ENCODE assay signal across 27 mouse cellular contexts in genomic region chr12:90608810-90609209, GRCm38 (mm10).
DNase-seq lines count a peak whose midpoint lies in the region; ATAC-seq lines count a peak whose summit lies in the region.
"Had no signal": no experiment of that assay in that cellular context is flagged by ENCODE, and none has a peak within 500 bp of the region (broad histone marks: within the 10 kb centered on the region; RNA-seq: fewer than 3 reads in every experiment).

No protein-coding gene starts in this region.

- H3K4me3 ChIP-seq in kidney, embryonic 15.5 days (replicated peaks) = no peak overlapping the region
- H3K4me3 ChIP-seq in lung, embryonic 16.5 days (ENCODE audit: low read length) = no peak overlapping the region
- H3K4me3 ChIP-seq: embryonic facial prominence, embryonic 15.5 days; heart, adult 2 months; heart, embryonic 10.5 days; heart, embryonic 13.5 days; hindbrain, embryonic 10.5 days; hindbrain, embryonic 13.5 days had no signal

- no peaks in the 10 kb centered on the region for H3K4me1 ChIP-seq in kidney, embryonic 15.5 days
- no peaks in the 10 kb centered on the region for H3K4me1 ChIP-seq in lung, embryonic 16.5 days (replicated peaks; ENCODE audit: control insufficient read depth, insufficient read depth, low read length)
- H3K4me1 ChIP-seq: embryonic facial prominence, embryonic 15.5 days; heart, embryonic 10.5 days; heart, embryonic 13.5 days; hindbrain, embryonic 10.5 days; hindbrain, embryonic 13.5 days had no signal

- no peak overlapping the region for H3K27ac ChIP-seq in kidney, embryonic 15.5 days
- H3K27ac ChIP-seq in lung, embryonic 16.5 days (ENCODE audit: low read length) = no peak overlapping the region
- H3K27ac ChIP-seq: embryonic facial prominence, embryonic 15.5 days; heart, adult 2 months; heart, embryonic 10.5 days; heart, embryonic 13.5 days; hindbrain, embryonic 10.5 days; hindbrain, embryonic 13.5 days had no signal

- peak; percentile 12 for DNase-seq in gastrocnemius, postnatal 10 days
- no peak for DNase-seq in gastrocnemius, adult 18-20 months (ENCODE audit: low spot score)
- no peak for DNase-seq in kidney, postnatal 10 days
- DNase-seq in kidney, postnatal 4 days = peak; percentile 11 to 12
- DNase-seq in kidney, adult 11 months = no peak
- no peak for DNase-seq in lung, postnatal 36 days
- DNase-seq: adrenal gland, postnatal 14 days; B cell, adult 2 months; cerebellum, adult 11-12 months; cerebellum, adult 8-10 months; cerebellum, postnatal 10 days; cerebellum, postnatal 36 days; embryo, embryonic 11 days; forebrain, postnatal 0 days; gastrocnemius, postnatal 36 days; heart, adult 2 months had no signal

- no peak overlapping the region for H3K4me2 ChIP-seq in kidney, embryonic 15.5 days
- no peak overlapping the region for H3K4me2 ChIP-seq in lung, embryonic 16.5 days (ENCODE audit: low read depth, low read length)
- H3K4me2 ChIP-seq: embryonic facial prominence, embryonic 15.5 days; heart, embryonic 13.5 days; hindbrain, embryonic 13.5 days had no signal

- ATAC-seq in kidney, embryonic 15.5 days (replicated peaks; ENCODE audit: low FRiP score) = peak; percentile 64
- peak; percentile 75; the same call in 1 of the 2 replicates for ATAC-seq in lung, embryonic 16.5 days (ENCODE audit: low read depth)
- ATAC-seq: forebrain, embryonic 14.5 days; Patski had no signal

- H3K36me3 ChIP-seq in kidney, embryonic 15.5 days = no peaks in the 10 kb centered on the region
- no peaks in the 10 kb centered on the region for H3K36me3 ChIP-seq in lung, embryonic 16.5 days (ENCODE audit: control insufficient read depth, insufficient read depth, low read length)
- H3K36me3 ChIP-seq: embryonic facial prominence, embryonic 15.5 days; G1E; heart, embryonic 10.5 days; heart, embryonic 13.5 days; hindbrain, embryonic 10.5 days; hindbrain, embryonic 13.5 days had no signal

- H3K9ac ChIP-seq in kidney, embryonic 15.5 days = no peak overlapping the region
- no peak overlapping the region for H3K9ac ChIP-seq in lung, embryonic 16.5 days (ENCODE audit: low read length)
- H3K9ac ChIP-seq: embryonic facial prominence, embryonic 15.5 days; forebrain, postnatal 0 days; heart, embryonic 13.5 days; hindbrain, embryonic 13.5 days had no signal

- no peaks in the 10 kb centered on the region for H3K27me3 ChIP-seq in kidney, embryonic 15.5 days
- H3K27me3 ChIP-seq in lung, embryonic 16.5 days (ENCODE audit: control insufficient read depth, insufficient read depth, low read depth, low read length) = no peaks in the 10 kb centered on the region
- H3K27me3 ChIP-seq: CH12.LX; embryonic facial prominence, embryonic 15.5 days; heart, embryonic 13.5 days; hindbrain, embryonic 13.5 days; Patski had no signal

- no peaks in the 10 kb centered on the region for H3K9me3 ChIP-seq in kidney, embryonic 15.5 days (replicated peaks)
- no peaks in the 10 kb centered on the region for H3K9me3 ChIP-seq in lung, embryonic 16.5 days (ENCODE audit: control insufficient read depth, low read length)
- H3K9me3 ChIP-seq: embryonic facial prominence, embryonic 15.5 days; heart, embryonic 10.5 days; heart, embryonic 13.5 days; hindbrain, embryonic 10.5 days; hindbrain, embryonic 13.5 days had no signal

- WGBS in kidney, embryonic 15.5 days = 55% methylated on average over 2 of the region's 2 CpGs
- WGBS in lung, embryonic 16.5 days = 41% methylated on average over 2 of the region's 2 CpGs

Comparison
In these comparisons a context has a peak if more than half of its experiments do, and no peak if none do; other contexts are left out.
1. DNase-seq: peak in gastrocnemius, postnatal 10 days (single experiment) and kidney, postnatal 4 days (2 of 2); none in gastrocnemius, adult 18-20 months (single experiment), kidney, postnatal 10 days (single experiment), kidney, adult 11 months (single experiment) and lung, postnatal 36 days (single experiment).